Mouse (Mus musculus) embryonic fibroblast, embryonic 13.5 days (primary cell): Measurements from ENCODE around the gene Sprr1b.

ENCODE experiments used
- CTCF ChIP-seq: IDR thresholded peaks from 2 replicates; pipeline ENCODE4 v1.5.1; 2011; ENCODE audit warnings: mild to moderate bottlenecking, control low read depth, low read length, moderate library complexity, borderline replicate concordance; ENCODE audit not compliant: insufficient read depth
- POLR2A ChIP-seq: IDR thresholded peaks from 2 replicates; pipeline ENCODE4 v1.6.1; 2011; ENCODE audit warnings: low read depth, mild to moderate bottlenecking, control low read depth, low read length, moderate library complexity

DNA sequence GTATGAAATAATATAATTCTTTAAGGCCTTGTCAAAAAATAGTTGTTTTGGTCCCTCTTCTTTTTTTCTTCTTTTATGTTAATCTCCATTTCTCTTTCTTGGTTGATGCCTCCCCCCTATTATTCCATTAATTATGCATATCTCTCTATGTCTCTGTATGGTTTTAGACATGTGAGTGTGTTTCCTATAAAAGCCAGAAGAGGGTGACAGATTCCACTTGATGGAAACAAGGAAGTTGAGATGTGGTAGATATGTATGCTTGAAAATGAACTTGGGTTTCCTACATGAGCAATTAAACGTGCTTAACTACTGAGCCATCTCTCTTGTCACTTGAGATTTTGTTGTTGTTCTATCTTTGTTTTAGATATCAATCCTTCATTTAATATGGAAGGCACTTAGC, 44.3 kb downstream of the Sprr1b start:
- no peak for TF ChIP-seq CTCF
- no peak for TF ChIP-seq POLR2A
